Mouse (Mus musculus) cerebellum, postnatal 14 days (tissue): Measurements from ENCODE around the gene Gm28047.

Experiments
- DNase-seq, 2 experiments: peaks; one replicate each; pipeline ENCODE4 v3.0.0; 2021; ENCODE audit warnings: mixed read lengths in 2 of 2

The Gm28047 gene

GRCm38 (mm10) chr15:102546677-102547427 is 78.0 kb downstream of the Gm28047 start:
- peak; percentile 99 for DNase-seq

- DNase-seq, result no peak
Observed at GRCm38 (mm10) chr15:102546246-102546645, 78.6 kb downstream of the Gm28047 start.

- DNase-seq, result peak; percentile 76 to 91
Observed at GRCm38 (mm10) chr15:102544801-102545200, 80.1 kb downstream of the Gm28047 start.

GRCm38 (mm10) chr15:102533926-102534325 is 90.9 kb downstream of the Gm28047 start:
- no peak for DNase-seq

GRCm38 (mm10) chr15:102532106-102532900 is 92.6 kb downstream of the Gm28047 start:
- DNase-seq, result peak in 1 of 2 experiments; percentile 69

GRCm38 (mm10) chr15:102531586-102531985 is 93.3 kb downstream of the Gm28047 start:
- no peak for DNase-seq

GRCm38 (mm10) chr15:102530566-102530965 is 94.3 kb downstream of the Gm28047 start:
- no peak for DNase-seq

- DNase-seq, result no peak
Observed at GRCm38 (mm10) chr15:102528396-102528795, 96.5 kb downstream of the Gm28047 start.

- peak; percentile 53 to 68 for DNase-seq
Observed at GRCm38 (mm10) chr15:102527936-102528335, 96.9 kb downstream of the Gm28047 start.

GRCm38 (mm10) chr15:102526111-102527002 is 98.5 kb downstream of the Gm28047 start:
- no peak for DNase-seq

GRCm38 (mm10) chr15:102524892-102525485 is 99.9 kb downstream of the Gm28047 start, which contains the start of gene Npff:
TSS of gene Npff (minus strand) at chr15:102524942.
- peak; percentile 91 for DNase-seq

GRCm38 (mm10) chr15:102521480-102521879 is 103.4 kb downstream of the Gm28047 start:
- DNase-seq, result no peak

GRCm38 (mm10) chr15:102520416-102520815 is 104.5 kb downstream of the Gm28047 start:
- DNase-seq, result peak in 1 of 2 experiments; percentile 46

GRCm38 (mm10) chr15:102519211-102520141 is 105.4 kb downstream of the Gm28047 start:
- peak in 1 of 2 experiments; percentile 47 for DNase-seq

GRCm38 (mm10) chr15:102518859-102519201 is 106.0 kb downstream of the Gm28047 start:
- no peak for DNase-seq

- peak; percentile 99 for DNase-seq
Observed at GRCm38 (mm10) chr15:102517976-102518858, 106.7 kb downstream of the Gm28047 start, which contains the start of gene Tarbp2. TSS of gene Tarbp2 (plus strand) at chr15:102518192.

GRCm38 (mm10) chr15:102517631-102517975 is 107.3 kb downstream of the Gm28047 start:
- DNase-seq, result no peak

- DNase-seq, result peak; percentile 89 to 92
Observed at GRCm38 (mm10) chr15:102516728-102517404, 108.0 kb downstream of the Gm28047 start, which contains the start of gene Map3k12. TSS of gene Map3k12 (minus strand) at chr15:102517064.

- peak; percentile 75 to 90 for DNase-seq
Observed at GRCm38 (mm10) chr15:102516293-102516692, 108.6 kb downstream of the Gm28047 start.
